Mouse (Mus musculus): ENCODE measurements around the gene Gm45021. TPM values are rescaled to one million over a fixed set of nuclear protein-coding genes. Genes with fewer than 3 reads are reported as not detected.

The Gm45021 gene
- total RNA-seq, 1 experiment from 2014 or later, result not detected

DNA sequence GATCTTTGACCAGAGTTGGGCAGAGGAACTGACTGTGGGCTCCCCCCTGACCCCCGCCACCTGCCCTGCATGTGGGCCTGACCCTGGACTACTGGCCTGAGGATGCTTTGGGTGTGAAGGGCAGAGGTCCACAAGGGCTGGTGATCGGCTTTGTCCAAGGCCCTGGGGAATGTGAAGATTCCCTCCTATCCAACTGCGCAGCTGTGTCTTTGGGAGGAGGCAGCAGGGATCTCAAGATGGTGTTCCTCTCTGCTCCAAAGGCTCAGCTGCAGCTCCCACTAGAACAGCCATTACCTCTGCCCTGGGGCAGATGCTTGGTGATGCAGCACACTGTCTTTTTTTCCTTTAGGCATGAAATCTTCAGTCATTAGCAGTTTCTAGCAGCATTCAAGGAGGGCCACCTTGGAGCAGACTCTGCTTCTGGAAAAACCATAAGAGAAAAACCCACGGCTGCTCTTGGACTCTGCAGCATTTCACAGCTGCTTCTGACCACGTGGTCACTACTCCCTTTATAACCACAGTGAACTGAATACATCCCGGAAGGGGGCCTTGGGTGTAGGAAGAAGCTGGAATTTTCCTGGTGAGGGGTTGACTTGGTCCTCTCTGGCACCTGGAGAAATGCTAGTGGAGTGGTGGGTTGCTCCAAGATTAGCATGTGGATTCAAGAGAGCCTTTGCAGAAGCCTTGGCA, 48.5 kb downstream of the Gm45021 start:
- no peak for ATAC-seq (ENCODE audit: extremely low read depth, insufficient number of reproducible peaks, low FRiP score, poor library complexity, severe bottlenecking)

DNA sequence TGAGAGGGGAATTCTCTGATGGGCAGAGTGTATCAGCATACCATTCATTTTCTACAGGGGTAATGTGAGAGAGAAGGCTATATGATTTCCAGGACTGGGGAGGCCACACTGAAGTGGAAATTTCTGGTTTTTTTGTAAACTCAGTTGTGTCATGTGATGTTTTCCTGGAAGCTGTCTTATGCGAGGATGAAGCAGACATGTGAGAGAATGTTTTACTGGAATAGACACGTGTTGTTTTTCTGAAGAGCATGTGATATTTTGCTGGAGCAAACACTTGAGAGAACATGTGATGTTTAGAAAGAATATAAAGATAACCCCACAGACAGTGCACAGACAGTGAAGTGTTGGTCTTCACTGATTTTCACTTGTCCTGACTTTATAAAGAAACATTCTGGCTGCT, 49.1 kb downstream of the Gm45021 start:
- ATAC-seq (ENCODE audit: extremely low read depth, insufficient number of reproducible peaks, low FRiP score, poor library complexity, severe bottlenecking), result no peak

- no peak for ATAC-seq (ENCODE audit: extremely low read depth, insufficient number of reproducible peaks, low FRiP score, poor library complexity, severe bottlenecking)
Observed at GRCm38 (mm10) chr6:48641391-48641790, 52.0 kb downstream of the Gm45021 start.

DNA sequence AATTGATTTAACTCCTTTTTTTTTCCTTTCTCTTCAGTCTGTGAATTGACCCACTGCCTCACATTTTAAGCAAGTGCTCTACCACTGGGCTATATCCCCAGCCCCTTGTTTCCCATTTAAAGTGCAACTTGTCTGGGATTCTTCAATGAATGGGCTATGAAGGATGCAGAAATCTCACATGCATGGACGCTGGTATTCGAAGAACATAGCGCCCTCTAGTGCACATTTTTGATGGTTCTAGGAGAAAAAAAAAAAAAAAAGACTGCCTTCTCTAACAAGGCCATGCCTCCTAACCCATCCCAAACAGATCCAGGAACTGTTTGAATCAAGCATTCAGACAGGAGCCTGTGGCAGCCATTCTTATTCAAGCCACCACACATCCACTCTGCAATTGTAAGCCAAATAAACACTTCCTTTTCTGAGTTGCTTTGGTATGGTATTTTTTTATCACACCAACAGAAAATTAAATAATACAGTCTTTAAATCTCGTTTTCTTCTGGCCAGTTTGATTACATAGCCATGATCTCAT, 53.4 kb downstream of the Gm45021 start:
- ATAC-seq (ENCODE audit: extremely low read depth, insufficient number of reproducible peaks, low FRiP score, poor library complexity, severe bottlenecking), result no peak

- ATAC-seq (ENCODE audit: extremely low read depth, insufficient number of reproducible peaks, low FRiP score, poor library complexity, severe bottlenecking), result peak; percentile 62; the same call in 1 of the 2 replicates
Observed at GRCm38 (mm10) chr6:48645660-48646308, 56.4 kb downstream of the Gm45021 start.

DNA sequence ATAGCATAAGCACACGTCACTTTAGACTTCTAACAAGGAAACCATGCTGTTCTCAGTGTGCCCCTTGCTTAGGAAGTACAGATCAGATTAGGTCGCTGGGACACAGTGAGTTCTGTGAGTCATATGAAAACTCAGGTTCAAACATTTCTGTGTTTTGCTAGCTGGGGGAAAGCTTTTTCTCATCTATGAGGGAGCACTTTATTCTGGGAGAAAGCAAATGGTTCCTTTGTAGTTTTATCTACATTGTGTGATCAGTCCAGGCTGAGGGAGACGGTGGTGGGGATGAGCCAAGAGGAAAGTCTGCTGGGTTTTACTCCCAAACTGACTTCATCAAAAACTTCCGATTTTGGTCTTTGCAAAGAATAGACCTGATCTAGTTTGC, 56.9 kb downstream of the Gm45021 start:
- no peak for ATAC-seq (ENCODE audit: extremely low read depth, insufficient number of reproducible peaks, low FRiP score, poor library complexity, severe bottlenecking)

DNA sequence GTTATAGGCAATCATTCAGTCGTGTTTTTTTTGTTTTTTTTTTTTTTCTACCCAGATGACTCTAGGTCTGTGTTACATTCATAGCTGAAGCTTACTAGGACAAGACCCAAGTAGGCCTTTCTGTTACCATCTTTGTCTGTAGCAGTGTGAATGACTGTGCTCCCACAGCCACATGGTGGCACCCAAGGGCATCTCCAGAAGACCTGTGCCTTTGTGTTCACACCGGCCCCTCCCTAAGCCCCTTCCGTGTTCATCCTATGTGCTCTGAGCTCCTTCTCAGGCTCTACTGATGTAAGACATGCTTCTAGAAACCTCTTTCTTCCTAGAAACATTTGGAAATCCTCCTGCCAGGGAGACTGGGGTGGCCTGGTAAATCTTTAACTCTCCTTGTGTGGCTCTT, 57.6 kb downstream of the Gm45021 start, which contains the start of gene Gimap8:
Gene Gimap8, plus strand, starts transcription at position 240 of the 400 bp plus-strand sequence.
- ATAC-seq (ENCODE audit: extremely low read depth, insufficient number of reproducible peaks, low FRiP score, poor library complexity, severe bottlenecking), result peak; percentile 89; the same call in 1 of the 2 replicates

DNA sequence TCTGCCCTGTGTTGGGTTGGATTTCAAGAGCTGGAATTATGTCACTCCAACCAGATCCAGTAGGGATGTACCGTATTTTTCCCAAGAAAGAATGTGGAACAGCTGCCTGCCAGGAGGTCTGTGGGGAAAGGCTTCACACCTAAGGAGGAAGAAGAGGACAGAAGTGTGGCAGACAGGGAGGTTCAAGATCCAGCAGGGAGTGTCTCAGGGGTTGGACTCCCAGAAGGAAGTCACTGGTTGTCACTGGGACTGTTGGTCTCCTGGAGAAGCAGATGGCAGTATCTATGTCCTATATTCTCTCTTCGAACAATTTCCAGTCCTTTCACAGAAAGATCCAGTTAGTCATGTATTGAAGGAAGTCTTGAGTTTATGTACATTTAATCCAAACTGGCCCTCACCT, 58.2 kb downstream of the Gm45021 start:
- no peak for ATAC-seq (ENCODE audit: extremely low read depth, insufficient number of reproducible peaks, low FRiP score, poor library complexity, severe bottlenecking)

DNA sequence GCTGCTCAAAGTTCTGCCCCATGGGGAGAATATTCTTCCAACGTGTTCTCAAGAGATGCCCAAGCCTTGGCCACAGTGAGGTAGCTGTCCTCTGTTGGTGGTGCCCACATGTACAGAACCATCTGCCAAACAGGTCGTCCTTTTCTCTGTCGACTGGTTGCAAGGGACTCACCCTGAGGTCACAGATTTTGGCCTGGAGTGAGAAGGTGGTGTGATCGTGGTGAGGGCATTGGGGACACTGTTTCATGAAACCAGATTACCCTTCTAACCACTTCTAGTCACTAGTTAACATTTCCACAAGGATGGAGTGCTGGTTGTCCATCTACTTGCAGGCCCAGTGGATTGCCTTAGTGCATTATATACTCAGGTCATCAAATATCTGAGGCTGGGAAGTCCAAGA, 59.4 kb downstream of the Gm45021 start:
- no peak for ATAC-seq (ENCODE audit: extremely low read depth, insufficient number of reproducible peaks, low FRiP score, poor library complexity, severe bottlenecking)

DNA sequence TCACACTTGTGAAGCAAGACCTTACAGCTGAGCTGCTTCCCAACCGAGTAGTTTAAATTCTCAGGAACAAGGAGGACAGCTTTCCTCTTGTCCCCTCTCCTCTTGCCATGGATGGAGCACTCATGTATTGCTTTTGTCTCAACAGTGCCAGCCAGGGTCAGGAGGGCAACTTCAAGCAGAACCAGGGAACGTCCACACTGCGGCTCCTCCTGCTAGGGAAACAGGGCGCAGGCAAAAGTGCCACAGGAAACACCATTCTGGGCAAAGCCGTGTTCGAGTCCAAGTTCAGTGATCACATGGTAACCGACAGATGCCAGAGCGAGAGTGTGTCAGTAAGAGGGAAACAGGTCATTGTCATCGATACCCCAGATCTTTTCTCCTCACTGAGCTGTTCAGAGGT, 60.6 kb downstream of the Gm45021 start:
- ATAC-seq (ENCODE audit: extremely low read depth, insufficient number of reproducible peaks, low FRiP score, poor library complexity, severe bottlenecking), result no peak

DNA sequence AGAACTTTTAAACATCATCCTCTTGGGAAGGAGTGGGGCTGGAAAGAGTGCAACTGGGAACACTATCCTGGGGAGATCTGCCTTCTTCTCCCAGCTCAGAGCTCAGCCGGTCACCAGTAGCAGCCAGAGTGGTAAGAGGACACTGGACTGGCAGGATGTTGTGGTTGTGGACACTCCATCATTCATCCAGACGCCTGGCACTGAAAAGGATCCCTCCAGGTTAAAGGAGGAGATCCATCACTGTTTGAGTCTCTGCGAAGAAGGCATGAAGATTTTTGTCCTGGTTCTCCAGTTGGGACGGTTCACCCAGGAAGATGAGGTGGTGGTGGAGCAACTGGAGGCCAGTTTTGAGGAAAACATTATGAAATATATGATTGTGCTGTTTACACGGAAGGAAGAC, 69.3 kb downstream of the Gm45021 start:
- no peak for ATAC-seq (ENCODE audit: extremely low read depth, insufficient number of reproducible peaks, low FRiP score, poor library complexity, severe bottlenecking)

Other genes starting within 250 kb of the Gm45021 start
- gene Krba1, start 194.0 kb upstream of the Gm45021 start, total RNA-seq (2017), result 14.5 and 15.5 TPM in 2 replicates
- 4.9 and 10.8 TPM in 2 replicates for gene Zfp467, start 143.8 kb upstream of the Gm45021 start, total RNA-seq (2017)
- not detected in 2 replicates for gene Sspo, start 141.4 kb upstream of the Gm45021 start, total RNA-seq (2017)
- gene Atp6v0e2, start 52.0 kb upstream of the Gm45021 start, total RNA-seq (2017), result 0.49 TPM in 1 of 2 replicates, not detected in the other
- gene Lrrc61, start 34.8 kb upstream of the Gm45021 start, total RNA-seq (2017), result 19.8 and 30.1 TPM in 2 replicates
- 0.37 TPM in 1 of 2 replicates, not detected in the other for gene Rarres2, start 16.8 kb upstream of the Gm45021 start, total RNA-seq (2017)
- 2.9 and 3.1 TPM in 2 replicates for gene Repin1, start 4.3 kb downstream of the Gm45021 start, total RNA-seq (2017)
- not detected in 2 replicates for gene Gm44965, start 4.3 kb downstream of the Gm45021 start, total RNA-seq (2017)
- 1.1 and 2.6 TPM in 2 replicates for gene Zfp775, start 12.5 kb downstream of the Gm45021 start, total RNA-seq (2017)
- gene AI854703, start 37.2 kb downstream of the Gm45021 start, total RNA-seq (2017), result 0.12 and 0.35 TPM in 2 replicates
- gene Gimap8, start 57.6 kb downstream of the Gm45021 start, total RNA-seq (2017), result 270 and 290 TPM in 2 replicates
- 132 and 133 TPM in 2 replicates for gene Gimap9, start 86.5 kb downstream of the Gm45021 start, total RNA-seq (2017)
- gene Gimap4, start 94.9 kb downstream of the Gm45021 start, total RNA-seq (2017), result 627 and 688 TPM in 2 replicates
- 892 and 934 TPM in 2 replicates for gene Gimap6, start 118.6 kb downstream of the Gm45021 start, total RNA-seq (2017)
- 24.7 and 34.2 TPM in 2 replicates for gene Gm28053, start 129.0 kb downstream of the Gm45021 start, total RNA-seq (2017)
- 121 TPM in 2 replicates for gene Gimap7, start 129.0 kb downstream of the Gm45021 start, total RNA-seq (2017)
- gene Gimap1, start 149.4 kb downstream of the Gm45021 start, total RNA-seq (2017), result 288 and 296 TPM in 2 replicates
- gene Gimap5, start 156.6 kb downstream of the Gm45021 start, total RNA-seq (2017), result 83.5 and 86.2 TPM in 2 replicates
- 311 and 314 TPM in 2 replicates for gene Gimap3, start 181.2 kb downstream of the Gm45021 start, total RNA-seq (2017)